Mouse (Mus musculus): ENCODE measurements around the gene 6330409D20Rik.
A peak's percentile ranks its signal among the peaks of the same experiment; 100 is the strongest.

The 6330409D20Rik gene

GRCm38 (mm10) chr2:32722046-32722445, 18.8 kb downstream of the 6330409D20Rik start:
- no peak for DNase-seq

- DNase-seq, result peak; percentile 65 to 70
These were observed 20.1 kb downstream of the 6330409D20Rik start, which contains the start of gene Sh2d3c for GRCm38 (mm10) chr2:32720681-32721229. Gene Sh2d3c (plus strand): TSS chr2:32721055.

GRCm38 (mm10) chr2:32720053-32720452, 20.8 kb downstream of the 6330409D20Rik start:
- DNase-seq, result no peak

GRCm38 (mm10) chr2:32718761-32719160, 22.1 kb downstream of the 6330409D20Rik start:
- DNase-seq, result no peak

GRCm38 (mm10) chr2:32714987-32715425, 25.8 kb downstream of the 6330409D20Rik start:
- DNase-seq, result peak; percentile 52 to 56

GRCm38 (mm10) chr2:32714117-32714986, 26.5 kb downstream of the 6330409D20Rik start:
- peak in 1 of 2 experiments; percentile 29 for DNase-seq

GRCm38 (mm10) chr2:32712934-32713817, 27.6 kb downstream of the 6330409D20Rik start, which contains the start of gene Cdk9:
Gene Cdk9 (minus strand): TSS chr2:32713076.
- peak; percentile 88 to 89 for DNase-seq

GRCm38 (mm10) chr2:32712586-32712933, 28.3 kb downstream of the 6330409D20Rik start:
- peak; percentile 93 to 97 for DNase-seq

- DNase-seq, result peak; percentile 68 to 71
These were observed 28.7 kb downstream of the 6330409D20Rik start for GRCm38 (mm10) chr2:32712108-32712551.

- no peak for DNase-seq
These were observed 29.3 kb downstream of the 6330409D20Rik start for GRCm38 (mm10) chr2:32711301-32712056.

- DNase-seq, result peak; percentile 43 to 51
These were observed 30.4 kb downstream of the 6330409D20Rik start for GRCm38 (mm10) chr2:32710425-32710824.

- no peak for DNase-seq
These were observed 31.2 kb downstream of the 6330409D20Rik start for GRCm38 (mm10) chr2:32709521-32710137.

- DNase-seq, result peak; percentile 38 to 58
These were observed 32.2 kb downstream of the 6330409D20Rik start for GRCm38 (mm10) chr2:32708643-32709042.

- no peak for DNase-seq
These were observed 33.8 kb downstream of the 6330409D20Rik start for GRCm38 (mm10) chr2:32706971-32707370.

- DNase-seq, result no peak
These were observed 35.8 kb downstream of the 6330409D20Rik start for GRCm38 (mm10) chr2:32705018-32705417.

- no peak for DNase-seq
These were observed 36.8 kb downstream of the 6330409D20Rik start, which contains the start of gene Fpgs for GRCm38 (mm10) chr2:32704021-32704421. Gene Fpgs (minus strand): TSS chr2:32704145.

- no peak for DNase-seq
These were observed 37.8 kb downstream of the 6330409D20Rik start for GRCm38 (mm10) chr2:32703046-32703445.

GRCm38 (mm10) chr2:32700966-32701743, 39.7 kb downstream of the 6330409D20Rik start:
- no peak for DNase-seq

- no peak for DNase-seq
These were observed 41.1 kb downstream of the 6330409D20Rik start for GRCm38 (mm10) chr2:32699680-32700079.

- DNase-seq, result no peak
These were observed 46.1 kb downstream of the 6330409D20Rik start for GRCm38 (mm10) chr2:32694691-32695090.

Data from spleen, adult 18-20 months (tissue).